11 mouse cellular contexts compared by ENCODE assay signal in genomic region chr14:54609962-54610361, GRCm38 (mm10). TPM values are rescaled to one million over a fixed set of nuclear protein-coding genes. Genes with fewer than 3 reads are reported as not detected.
DNase-seq lines count a peak whose midpoint lies in the region; ATAC-seq lines count a peak whose summit lies in the region.
"Had no signal": no experiment of that assay in that cellular context is flagged by ENCODE, and none has a peak within 500 bp of the region (broad histone marks: within the 10 kb centered on the region; RNA-seq: fewer than 3 reads in every experiment).

No protein-coding gene starts in this region.

- no peak for ATAC-seq in neural tube, embryonic 11.5 days (ENCODE audit: insufficient read depth, low FRiP score, low TSS enrichment)

- H3K9me3 ChIP-seq in neural tube, embryonic 11.5 days (ENCODE audit: control insufficient read depth, low read length), result no peaks in the 10 kb centered on the region

- no peak overlapping the region for H3K9ac ChIP-seq in neural tube, embryonic 11.5 days (ENCODE audit: low read length)

- H3K27ac ChIP-seq in neural tube, embryonic 11.5 days (ENCODE audit: low read depth, low read length), result no peak overlapping the region

- no peak overlapping the region for H3K4me2 ChIP-seq in neural tube, embryonic 11.5 days (ENCODE audit: low read depth)

- WGBS in neural tube, embryonic 11.5 days, result 77% methylated on average over 4 of the region's 4 CpGs

- peak; percentile 67 for DNase-seq in embryo, embryonic 10 days (ENCODE audit: low spot score)
- no peak for DNase-seq in embryo, embryonic 9.5 days (ENCODE audit: extremely low spot score)
- peak; percentile 38 for DNase-seq in neural tube, embryonic 11.5 days (ENCODE audit: low spot score)
- DNase-seq in neural tube, embryonic 10.5 days (ENCODE audit: extremely low spot score, low spot score), result no peak
- DNase-seq in induced T-regulatory cell, adult 2 months (ENCODE audit: low read depth), result peak; percentile 69
- DNase-seq in thymus, postnatal 25 days, result peak; percentile 27
- DNase-seq in gastrocnemius, adult 18-20 months (ENCODE audit: low spot score), result no peak
- DNase-seq in ovary, postnatal 14 days (ENCODE audit: low spot score), result no peak
- DNase-seq: kidney, adult 18-20 months had no signal

- H3K36me3 ChIP-seq in neural tube, embryonic 11.5 days (ENCODE audit: control insufficient read depth, insufficient read depth, low read length), result peaks cover 6% of the 10 kb centered on the region

- H3K4me1 ChIP-seq in neural tube, embryonic 11.5 days (ENCODE audit: control insufficient read depth, insufficient read depth, low read length), result 0 out of 2 replicates have a peak, but pooled peaks cover 2% of the 10 kb centered on the region

- H3K27me3 ChIP-seq in neural tube, embryonic 11.5 days (ENCODE audit: control insufficient read depth, insufficient read depth, low read length), result no peaks in the 10 kb centered on the region

- no peak overlapping the region for H3K4me3 ChIP-seq in neural tube, embryonic 11.5 days (ENCODE audit: low read depth, low read length)
- H3K4me3 ChIP-seq: erythroblast, embryonic 14.5 days had no signal

RNA-seq across cellular contexts. Expression of gene 4931414P19Rik, which starts 4.2 kb away (rescaled TPM):
- 8.1 and 8.9 TPM in 2 replicates for polyA plus RNA-seq in neural tube, embryonic 11.5 days (2014; fragmentation: Nextera tagmentation; extraction: Ambion mirVana)
- total RNA-seq in gastrocnemius, adult 18-20 months (2021), result 1 to 10 TPM; 2.6 to 3.9 TPM

RNA-seq across cellular contexts. Expression of gene Psmb5, which starts 7.9 kb away (rescaled TPM):
- 444 and 470 TPM in 2 replicates for polyA plus RNA-seq in neural tube, embryonic 11.5 days (2014; fragmentation: Nextera tagmentation; extraction: Ambion mirVana)
- 100 to 1,000 TPM; 162 to 169 TPM for total RNA-seq in gastrocnemius, adult 18-20 months (2021)

RNA-seq across cellular contexts. Expression of gene Psmb11, which starts 11.3 kb away (rescaled TPM):
- polyA plus RNA-seq in neural tube, embryonic 11.5 days (2014; fragmentation: Nextera tagmentation; extraction: Ambion mirVana), result 0.08 TPM in 1 of 2 replicates, not detected in the other
- total RNA-seq in gastrocnemius, adult 18-20 months (2021), result not detected
- polyA plus RNA-seq: erythroblast, embryonic 14.5 days had no signal

RNA-seq across cellular contexts. Expression of gene Gm17606, which starts 30.8 kb away (rescaled TPM):
- not detected in 2 replicates for polyA plus RNA-seq in neural tube, embryonic 11.5 days (2014; fragmentation: Nextera tagmentation; extraction: Ambion mirVana)
- total RNA-seq in gastrocnemius, adult 18-20 months (2021), result not detected
- polyA plus RNA-seq: erythroblast, embryonic 14.5 days; lung, embryonic 16.5 days had no signal

RNA-seq across cellular contexts. Expression of gene Cdh24, which starts 31.2 kb away (rescaled TPM):
- polyA plus RNA-seq in neural tube, embryonic 11.5 days (2014; fragmentation: Nextera tagmentation; extraction: Ambion mirVana), result 6.8 and 9.7 TPM in 2 replicates
- total RNA-seq in gastrocnemius, adult 18-20 months (2021), result under 1 TPM; 0.07 to 0.11 TPM

Comparison
In these comparisons a context has a peak if more than half of its experiments do, and no peak if none do; other contexts are left out.
1. DNase-seq: peak in embryo, embryonic 10 days (single experiment), neural tube, embryonic 11.5 days (single experiment), induced T-regulatory cell, adult 2 months (single experiment) and thymus, postnatal 25 days (single experiment); none in embryo, embryonic 9.5 days (single experiment), neural tube, embryonic 10.5 days (single experiment), gastrocnemius, adult 18-20 months (single experiment) and ovary, postnatal 14 days (single experiment).